Mouse (Mus musculus): ENCODE data around the gene Fcrlb.
"Not testable (repeated sequence)": the region's sequence is repeated elsewhere in the genome, so short reads cannot be mapped to it uniquely, and the experiment has no call there.

Fcrlb gene

GRCm38 (mm10) chr1:170912891-170913615, at the start of gene Fcrlb:
Fcrlb (minus strand) TSS chr1:170912941.
- no peak for DNase-seq (ENCODE audit: low spot score)

- DNase-seq (ENCODE audit: low spot score) = no peak
These were observed 49.6 kb upstream of the Fcrlb start for GRCm38 (mm10) chr1:170962301-170962700.

- DNase-seq (ENCODE audit: low spot score) = no peak
These were observed 48.4 kb upstream of the Fcrlb start for GRCm38 (mm10) chr1:170961101-170961500.

- DNase-seq (ENCODE audit: low spot score) = no peak
These were observed 47.0 kb upstream of the Fcrlb start for GRCm38 (mm10) chr1:170959791-170960190.

GRCm38 (mm10) chr1:170958225-170958624, 45.5 kb upstream of the Fcrlb start:
- no peak for DNase-seq (ENCODE audit: low spot score)

GRCm38 (mm10) chr1:170953192-170953591, 40.5 kb upstream of the Fcrlb start:
- no peak for DNase-seq (ENCODE audit: low spot score)

GRCm38 (mm10) chr1:170950772-170951171, 38.0 kb upstream of the Fcrlb start:
- no peak for DNase-seq (ENCODE audit: low spot score)

GRCm38 (mm10) chr1:170944908-170945307, 32.2 kb upstream of the Fcrlb start:
- DNase-seq (ENCODE audit: low spot score) = not testable (repeated sequence)

- DNase-seq (ENCODE audit: low spot score) = not testable (repeated sequence)
These were observed 31.4 kb upstream of the Fcrlb start for GRCm38 (mm10) chr1:170944151-170944550.

GRCm38 (mm10) chr1:170939255-170939654, 26.5 kb upstream of the Fcrlb start:
- DNase-seq (ENCODE audit: low spot score) = no peak

GRCm38 (mm10) chr1:170934383-170934782, 21.6 kb upstream of the Fcrlb start:
- no peak for DNase-seq (ENCODE audit: low spot score)

GRCm38 (mm10) chr1:170933940-170934339, 21.2 kb upstream of the Fcrlb start:
- no peak for DNase-seq (ENCODE audit: low spot score)

- no peak for DNase-seq (ENCODE audit: low spot score)
These were observed 20.7 kb upstream of the Fcrlb start for GRCm38 (mm10) chr1:170933386-170933920.

GRCm38 (mm10) chr1:170932043-170932442, 19.3 kb upstream of the Fcrlb start:
- DNase-seq (ENCODE audit: low spot score) = no peak

GRCm38 (mm10) chr1:170929245-170929644, 16.5 kb upstream of the Fcrlb start:
- no peak for DNase-seq (ENCODE audit: low spot score)

GRCm38 (mm10) chr1:170928467-170928866, 15.7 kb upstream of the Fcrlb start:
- DNase-seq (ENCODE audit: low spot score) = no peak

- no peak for DNase-seq (ENCODE audit: low spot score)
These were observed 14.6 kb upstream of the Fcrlb start, which contains the start of gene Fcrla for GRCm38 (mm10) chr1:170927378-170927777. Fcrla (minus strand) TSS chr1:170927583.

- no peak for DNase-seq (ENCODE audit: low spot score)
These were observed 14.2 kb upstream of the Fcrlb start for GRCm38 (mm10) chr1:170926941-170927340.

- no peak for DNase-seq (ENCODE audit: low spot score)
These were observed 11.7 kb upstream of the Fcrlb start for GRCm38 (mm10) chr1:170924485-170924884.

- no peak for DNase-seq (ENCODE audit: low spot score)
These were observed 6.6 kb upstream of the Fcrlb start for GRCm38 (mm10) chr1:170919308-170919707.

GRCm38 (mm10) chr1:170915657-170916056, 2.9 kb upstream of the Fcrlb start:
- DNase-seq (ENCODE audit: low spot score) = no peak

- DNase-seq (ENCODE audit: low spot score) = no peak
These were observed 657 bp downstream of the Fcrlb start for GRCm38 (mm10) chr1:170911907-170912660.

GRCm38 (mm10) chr1:170908341-170908740, 4.4 kb downstream of the Fcrlb start:
- peak; percentile 30 for DNase-seq (ENCODE audit: low spot score)
